Mouse (Mus musculus): ENCODE measurements around the gene Safb. TPM values are rescaled to one million over a fixed set of nuclear protein-coding genes. Genes with fewer than 3 reads are reported as not detected.
A peak's percentile ranks its signal among the peaks of the same experiment; 100 is the strongest.
"Not testable (repeated sequence)": the region's sequence is repeated elsewhere in the genome, so short reads cannot be mapped to it uniquely, and the experiment has no call there.

Safb gene
- total and polyA plus RNA-seq, 2 experiments: 20.8 to 56.2 TPM

DNA sequence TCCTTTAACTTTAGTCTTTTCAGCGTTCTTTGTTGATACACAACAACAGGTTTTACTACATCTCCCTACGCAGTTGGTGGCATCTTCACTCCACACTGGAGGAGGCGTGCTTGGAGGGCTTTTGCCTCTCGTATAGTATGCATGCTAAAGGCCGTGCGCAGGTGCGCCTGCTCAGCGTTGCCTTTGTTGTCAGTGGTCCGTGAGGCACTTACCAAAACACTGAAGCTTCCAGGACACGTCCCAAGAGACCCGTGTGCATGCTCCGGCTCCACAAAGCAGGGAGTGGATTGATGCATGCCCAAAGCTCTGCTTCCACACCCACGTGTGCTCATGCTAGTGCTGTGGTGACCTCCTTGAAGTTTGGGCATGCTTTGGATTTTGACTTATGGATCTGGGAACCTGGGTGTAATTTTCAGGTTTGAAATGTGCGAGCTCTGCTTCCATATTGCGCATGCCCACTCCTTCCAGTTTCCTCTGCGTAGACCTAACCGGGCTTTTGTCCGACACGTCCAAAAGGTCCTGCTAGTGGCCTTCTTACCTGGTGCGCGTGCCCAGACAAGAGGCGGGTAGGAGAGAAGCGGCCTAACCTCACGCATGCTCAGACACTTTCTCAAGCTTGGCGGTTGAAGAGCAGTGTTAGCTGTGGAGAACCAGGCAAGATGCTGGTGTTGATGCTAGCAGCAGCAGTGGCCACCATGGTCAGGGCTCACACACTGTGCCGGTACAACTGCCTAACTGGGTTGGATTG is 43.1 kb downstream of the Safb start, which contains the start of gene Catsperd:
TSS of gene Catsperd (plus strand) at position 614 of the 748 bp plus-strand sequence.
- Histone ChIP-seq H3K79me2 (ENCODE audit: control insufficient read depth, insufficient read depth, low read length) (peaks cover 15% of the 10 kb centered on the region), H3K4me3 (ENCODE audit: insufficient read depth, low read depth, low read length) (peak within 1 kb of the TSS; percentile 86), H3K36me3 (ENCODE audit: control insufficient read depth, insufficient read depth, low read length) (no peaks in the 10 kb centered on the region), H3K9ac (ENCODE audit: low read depth, low read length) (peak within 1 kb of the TSS; percentile 36), H3K27ac (replicated peaks; ENCODE audit: insufficient read depth, low read depth, low read length) (peak within 1 kb of the TSS; percentile 87), H3K27me3 (ENCODE audit: control insufficient read depth, insufficient read depth, low read length) (no peaks in the 10 kb centered on the region), H3K4me1 (ENCODE audit: control insufficient read depth, insufficient read depth, low read length) (peaks cover 10% of the 10 kb centered on the region; the same call in 1 of the 2 replicates)
- DNase-seq (ENCODE audit: extremely low read depth, low read depth, low spot score): peak; percentile 61
- TF ChIP-seq POLR2A (IDR thresholded peaks at IDR 0.05; ENCODE audit: extremely low read depth, insufficient read depth, low read length) (no peak), CTCF (IDR thresholded peaks at IDR 0.05; ENCODE audit: low read depth, low read length) (no peak)
- 20% methylated on average over 26 of the region's 26 CpGs for WGBS

- peaks cover 11% of the 10 kb centered on the region for H3K79me2 ChIP-seq (ENCODE audit: control insufficient read depth, insufficient read depth, low read length)
- not testable (repeated sequence) for H3K27me3 ChIP-seq (ENCODE audit: control insufficient read depth, insufficient read depth, low read length); H3K9ac ChIP-seq (ENCODE audit: low read depth, low read length); H3K4me3 ChIP-seq (ENCODE audit: insufficient read depth, low read depth, low read length); H3K27ac ChIP-seq (replicated peaks; ENCODE audit: insufficient read depth, low read depth, low read length); DNase-seq (ENCODE audit: extremely low read depth, low read depth, low spot score); H3K4me1 ChIP-seq (ENCODE audit: control insufficient read depth, insufficient read depth, low read length); H3K36me3 ChIP-seq (ENCODE audit: control insufficient read depth, insufficient read depth, low read length)
- 87% methylated on average over 27 of the region's 27 CpGs for WGBS
Observed at GRCm38 (mm10) chr17:56629800-56630781, 45.5 kb downstream of the Safb start.

DNA sequence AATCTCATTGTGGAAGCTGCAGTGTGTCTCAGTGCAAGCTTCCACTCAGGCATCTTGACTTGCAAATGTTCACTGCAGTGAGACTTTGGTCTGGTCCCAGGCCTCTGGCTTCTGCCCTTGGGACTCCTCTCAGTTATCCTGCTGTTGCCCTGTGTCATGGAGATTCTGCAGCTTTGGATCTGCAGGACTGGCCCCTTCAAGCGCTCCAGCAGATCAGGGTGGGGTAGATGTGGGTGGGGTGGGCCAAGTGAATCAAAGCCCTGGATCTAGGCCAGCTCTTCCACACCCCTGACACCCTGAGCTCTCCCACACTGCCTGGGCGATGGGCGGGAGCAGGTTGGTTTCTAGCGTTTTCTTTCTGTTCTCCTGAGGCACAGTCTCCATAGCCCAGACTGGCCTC is 47.2 kb downstream of the Safb start:
- no peak overlapping the region for H3K9ac ChIP-seq (ENCODE audit: low read depth, low read length)
- H3K36me3 ChIP-seq (ENCODE audit: control insufficient read depth, insufficient read depth, low read length): no peaks in the 10 kb centered on the region
- H3K27me3 ChIP-seq (ENCODE audit: control insufficient read depth, insufficient read depth, low read length): no peaks in the 10 kb centered on the region
- no peak overlapping the region for H3K27ac ChIP-seq (replicated peaks; ENCODE audit: insufficient read depth, low read depth, low read length)
- DNase-seq (ENCODE audit: extremely low read depth, low read depth, low spot score): no peak
- WGBS: 70% methylated on average over 4 of the region's 4 CpGs
- H3K4me1 ChIP-seq (ENCODE audit: control insufficient read depth, insufficient read depth, low read length): peaks cover 4% of the 10 kb centered on the region; the same call in 1 of the 2 replicates
- TF ChIP-seq POLR2A (IDR thresholded peaks at IDR 0.05; ENCODE audit: extremely low read depth, insufficient read depth, low read length) (no peak), CTCF (IDR thresholded peaks at IDR 0.05; ENCODE audit: low read depth, low read length) (no peak)
- H3K79me2 ChIP-seq (ENCODE audit: control insufficient read depth, insufficient read depth, low read length): no peaks in the 10 kb centered on the region
- no peak overlapping the region for H3K4me3 ChIP-seq (ENCODE audit: insufficient read depth, low read depth, low read length)

GRCm38 (mm10) chr17:56634023-56634422 is 49.4 kb downstream of the Safb start:
- Histone ChIP-seq H3K4me3 (ENCODE audit: insufficient read depth, low read depth, low read length) (no peak overlapping the region), H3K4me1 (ENCODE audit: control insufficient read depth, insufficient read depth, low read length) (no peaks in the 10 kb centered on the region), H3K27ac (replicated peaks; ENCODE audit: insufficient read depth, low read depth, low read length) (no peak overlapping the region), H3K79me2 (ENCODE audit: control insufficient read depth, insufficient read depth, low read length) (no peaks in the 10 kb centered on the region), H3K9ac (ENCODE audit: low read depth, low read length) (no peak overlapping the region), H3K27me3 (ENCODE audit: control insufficient read depth, insufficient read depth, low read length) (no peaks in the 10 kb centered on the region), H3K36me3 (ENCODE audit: control insufficient read depth, insufficient read depth, low read length) (no peaks in the 10 kb centered on the region)
- no peak for DNase-seq (ENCODE audit: extremely low read depth, low read depth, low spot score)
- TF ChIP-seq POLR2A (IDR thresholded peaks at IDR 0.05; ENCODE audit: extremely low read depth, insufficient read depth, low read length) (no peak), CTCF (IDR thresholded peaks at IDR 0.05; ENCODE audit: low read depth, low read length) (no peak)
- WGBS: 86% methylated on average over 6 of the region's 6 CpGs

DNA sequence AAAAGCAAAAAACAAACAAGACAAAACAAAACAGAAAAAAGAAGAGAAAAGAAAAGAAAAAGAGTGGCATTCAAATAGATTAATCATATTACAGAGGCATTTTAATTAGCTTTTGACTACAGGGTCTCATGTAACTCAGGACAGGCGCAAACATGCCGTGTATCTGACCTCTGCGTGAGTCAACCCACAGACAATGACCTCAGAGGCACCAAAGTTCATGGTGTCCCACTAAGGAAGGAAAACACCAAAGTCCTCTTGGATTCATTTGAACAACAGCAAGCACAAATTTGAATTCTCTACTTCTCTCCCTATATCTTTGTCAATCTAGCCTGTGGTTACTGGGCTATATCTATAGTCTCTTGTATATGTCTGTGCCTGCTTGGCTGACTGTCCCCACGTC is 58.6 kb downstream of the Safb start:
- peak overlapping the region; percentile 49; the same call in 1 of the 2 replicates for H3K27ac ChIP-seq (replicated peaks; ENCODE audit: insufficient read depth, low read depth, low read length)
- DNase-seq (ENCODE audit: extremely low read depth, low read depth, low spot score): peak; percentile 88
- no peak overlapping the region for H3K9ac ChIP-seq (ENCODE audit: low read depth, low read length)
- H3K36me3 ChIP-seq (ENCODE audit: control insufficient read depth, insufficient read depth, low read length): no peaks in the 10 kb centered on the region
- H3K79me2 ChIP-seq (ENCODE audit: control insufficient read depth, insufficient read depth, low read length): no peaks in the 10 kb centered on the region
- peaks cover 1% of the 10 kb centered on the region; the same call in 1 of the 2 replicates for H3K4me1 ChIP-seq (ENCODE audit: control insufficient read depth, insufficient read depth, low read length)
- WGBS: 20% methylated on average over 4 of the region's 4 CpGs
- H3K4me3 ChIP-seq (ENCODE audit: insufficient read depth, low read depth, low read length): no peak overlapping the region
- H3K27me3 ChIP-seq (ENCODE audit: control insufficient read depth, insufficient read depth, low read length): no peaks in the 10 kb centered on the region
- no peak for TF ChIP-seq POLR2A (IDR thresholded peaks at IDR 0.05; ENCODE audit: extremely low read depth, insufficient read depth, low read length)
- TF ChIP-seq CTCF (IDR thresholded peaks at IDR 0.05; ENCODE audit: low read depth, low read length): no peak

Data from liver, adult 2 months (tissue).